Mouse (Mus musculus) C2C12 (cell line): ENCODE measurements around the gene Slit1. TPM values are rescaled to one million over a fixed set of nuclear protein-coding genes. Genes with fewer than 3 reads are reported as not detected.

Experiments
- H3K27me3 ChIP-seq: one replicate; pipeline ENCODE4 v1.6.1; 2011; ENCODE audit not compliant: control insufficient read depth, insufficient read depth, insufficient read length
- H3K36me3 ChIP-seq: one replicate; pipeline ENCODE4 v1.6.1; 2011; ENCODE audit not compliant: control insufficient read depth, insufficient read depth
- H3K4me3 ChIP-seq: one replicate; pipeline ENCODE4 v1.5.1; 2011; ENCODE audit warnings: mild to moderate bottlenecking, control low read depth; ENCODE audit not compliant: poor library complexity, insufficient read depth, severe bottlenecking
- H3K79me2 ChIP-seq: one replicate; pipeline ENCODE4 v1.6.1; 2011; ENCODE audit not compliant: control insufficient read depth, insufficient read depth
- H3K79me3 ChIP-seq: one replicate; pipeline ENCODE4 v1.6.1; 2011; ENCODE audit warnings: low read depth, control low read depth
- H3ac ChIP-seq: one replicate; pipeline ENCODE3; 2011; ENCODE audit warnings: low read depth; ENCODE audit not compliant: control insufficient read depth, insufficient read length
- CEBPB ChIP-seq: IDR thresholded peaks from one replicate; pipeline ENCODE4 v1.6.1; 2011; ENCODE audit warnings: low read depth, mild to moderate bottlenecking, control low read depth, moderate library complexity
- CTCF ChIP-seq: IDR thresholded peaks from one replicate; pipeline ENCODE4 v1.5.1; 2011; ENCODE audit not compliant: control insufficient read depth, insufficient read depth, insufficient read length
- FOSL1 ChIP-seq: IDR thresholded peaks from one replicate; pipeline ENCODE4 v1.8.0; 2011; ENCODE audit warnings: mild to moderate bottlenecking, low read length; ENCODE audit not compliant: poor library complexity, insufficient read depth, severe bottlenecking
- MAX ChIP-seq: IDR thresholded peaks from one replicate; pipeline ENCODE4 v1.6.1; 2011; ENCODE audit warnings: mild to moderate bottlenecking, control low read depth
- MYOD1 ChIP-seq: IDR thresholded peaks from one replicate; pipeline ENCODE4 v1.6.1; 2011; ENCODE audit warnings: low read depth; ENCODE audit not compliant: control insufficient read depth, insufficient read length
- MYOG ChIP-seq: IDR thresholded peaks from one replicate; pipeline ENCODE4 v1.6.1; 2011; ENCODE audit not compliant: control insufficient read depth, insufficient read length; ENCODE audit errors: extremely low read depth
- USF1 ChIP-seq: IDR thresholded peaks from one replicate; pipeline ENCODE4 v1.6.1; 2011; ENCODE audit warnings: low read depth, mild to moderate bottlenecking, control low read depth, moderate library complexity
- polyA plus RNA-seq: library from polyadenylated mRNA; unstranded; fragments of >200 nt; fragmentation: generic; extraction: Trizol; gene quantifications from one replicate; pipeline ENCODE4 v1.2.1, GENCODE M21; 2012; ENCODE audit warnings: missing spikeins

Slit1 gene
- polyA plus RNA-seq, 1 experiment, result not detected

GRCm38 (mm10) chr19:41587431-41588222, 155.8 kb downstream of the Slit1 start:
- Histone ChIP-seq H3K79me2 (no peaks in the 10 kb centered on the region), H3K4me3 (no peak overlapping the region), H3ac (no peak overlapping the region), H3K27me3 (no peaks in the 10 kb centered on the region), H3K36me3 (peaks cover 24% of the 10 kb centered on the region), H3K79me3 (no peaks in the 10 kb centered on the region)
- TF ChIP-seq FOSL1 (no peak), CTCF (no peak), MYOG (no peak), USF1 (no peak), MAX (no peak), MYOD1 (no peak), CEBPB (no peak)

- H3K79me2 ChIP-seq, result no peaks in the 10 kb centered on the region
- no peak overlapping the region for H3ac ChIP-seq
- H3K4me3 ChIP-seq, result no peak overlapping the region
- TF ChIP-seq CEBPB, result no peak
- no peak for TF ChIP-seq FOSL1
- TF ChIP-seq CTCF, result no peak
- no peak for TF ChIP-seq MAX
- no peak for TF ChIP-seq USF1
- TF ChIP-seq MYOG, result no peak
- no peak for TF ChIP-seq MYOD1
- H3K79me3 ChIP-seq, result no peaks in the 10 kb centered on the region
- peaks cover 32% of the 10 kb centered on the region for H3K36me3 ChIP-seq
- H3K27me3 ChIP-seq, result no peaks in the 10 kb centered on the region
Observed at GRCm38 (mm10) chr19:41586752-41587151, 156.7 kb downstream of the Slit1 start.

- H3K4me3 ChIP-seq, result no peak overlapping the region
- H3K27me3 ChIP-seq, result no peaks in the 10 kb centered on the region
- peaks cover 35% of the 10 kb centered on the region for H3K36me3 ChIP-seq
- H3ac ChIP-seq, result no peak overlapping the region
- TF ChIP-seq USF1 (no peak), MYOG (no peak), FOSL1 (no peak), MAX (no peak), MYOD1 (no peak), CEBPB (no peak), CTCF (no peak)
- no peaks in the 10 kb centered on the region for H3K79me3 ChIP-seq
- H3K79me2 ChIP-seq, result no peaks in the 10 kb centered on the region
Observed at GRCm38 (mm10) chr19:41582918-41583514, 160.4 kb downstream of the Slit1 start.

GRCm38 (mm10) chr19:41581706-41582420, 161.6 kb downstream of the Slit1 start, which contains the start of gene Gm340:
Gene Gm340, plus strand, starts transcription at chr19:41582370.
- no peak within 1 kb of the TSS for H3ac ChIP-seq
- no peaks in the 10 kb centered on the region for H3K79me2 ChIP-seq
- H3K79me3 ChIP-seq, result no peaks in the 10 kb centered on the region
- TF ChIP-seq CEBPB, result no peak
- no peak for TF ChIP-seq MAX
- TF ChIP-seq MYOD1, result no peak
- TF ChIP-seq CTCF, result no peak
- TF ChIP-seq USF1, result no peak
- H3K27me3 ChIP-seq, result no peaks in the 10 kb centered on the region
- peaks cover 35% of the 10 kb centered on the region for H3K36me3 ChIP-seq
- no peak within 1 kb of the TSS for H3K4me3 ChIP-seq

- H3K36me3 ChIP-seq, result peaks cover 20% of the 10 kb centered on the region
- H3K4me3 ChIP-seq, result no peak overlapping the region
- TF ChIP-seq MYOD1 (no peak), CEBPB (no peak), CTCF (no peak)
- H3K79me3 ChIP-seq, result no peaks in the 10 kb centered on the region
- H3K27me3 ChIP-seq, result no peaks in the 10 kb centered on the region
- no peak overlapping the region for H3ac ChIP-seq
- no peaks in the 10 kb centered on the region for H3K79me2 ChIP-seq
Observed at GRCm38 (mm10) chr19:41579311-41579920, 164.0 kb downstream of the Slit1 start.
